Mouse (Mus musculus) MEL (cell line): ENCODE results near the gene Klhl21.

ENCODE experiments used
- CTCF ChIP-seq, 3 experiments: IDR thresholded peaks in 2 of 3; conservative IDR thresholded peaks in 1 of 3; 2 replicates each; pipeline ENCODE4 v1.5.1; 2011 to 2012; ENCODE audit warnings: low read length in 3 of 3, low read depth in 2 of 3, mild to moderate bottlenecking in 2 of 3, improper control_type of control experiment in 1 of 3, inconsistent platforms in 1 of 3, mixed read lengths in 1 of 3, moderate library complexity in 1 of 3; ENCODE audit not compliant: control insufficient read depth in 1 of 3, insufficient read depth in 1 of 3, poor library complexity in 1 of 3, severe bottlenecking in 1 of 3
- EP300 ChIP-seq, 2 experiments: IDR thresholded peaks; 2 replicates each; pipeline ENCODE4 v1.6.1; 2011; ENCODE audit warnings: improper control_type of control experiment in 2 of 2, low read length in 2 of 2, low read depth in 1 of 2, mild to moderate bottlenecking in 1 of 2
- ETS1 ChIP-seq: IDR thresholded peaks from 2 replicates; pipeline ENCODE4 v1.6.1; 2012; ENCODE audit warnings: low read depth, mild to moderate bottlenecking, inconsistent platforms, low read length, improper control_type of control experiment, moderate library complexity
- HCFC1 ChIP-seq: IDR thresholded peaks from 2 replicates; pipeline ENCODE4 v1.6.1; 2012; ENCODE audit warnings: low read depth, mild to moderate bottlenecking, inconsistent platforms, low read length, improper control_type of control experiment, moderate library complexity
- MAX ChIP-seq: IDR thresholded peaks from 2 replicates; pipeline ENCODE4 v1.6.1; 2011; ENCODE audit warnings: low read length, improper control_type of control experiment
- MXI1 ChIP-seq: IDR thresholded peaks from 2 replicates; pipeline ENCODE4 v1.6.1; 2011; ENCODE audit warnings: mild to moderate bottlenecking, low read depth, low read length, improper control_type of control experiment
- NRF1 ChIP-seq: IDR thresholded peaks from 2 replicates; pipeline ENCODE4 v1.6.1; 2014; ENCODE audit warnings: low read depth, mild to moderate bottlenecking, inconsistent platforms, low read length, improper control_type of control experiment, moderate library complexity; ENCODE audit not compliant: poor library complexity, insufficient read depth, severe bottlenecking
- POLR2A ChIP-seq, 2 experiments: IDR thresholded peaks; 2 replicates each; pipeline ENCODE4 v1.6.1; 2011 to 2012; ENCODE audit warnings: low read length in 2 of 2, mild to moderate bottlenecking in 2 of 2, control low read depth in 1 of 2, improper control_type of control experiment in 1 of 2, low read depth in 1 of 2, moderate library complexity in 1 of 2; ENCODE audit not compliant: control insufficient read depth in 1 of 2, insufficient read depth in 1 of 2, poor library complexity in 1 of 2
- POLR2AphosphoS2 ChIP-seq: IDR thresholded peaks from 2 replicates; pipeline ENCODE4 v1.6.1; 2011; ENCODE audit warnings: low read length, improper control_type of control experiment
- SIN3A ChIP-seq: IDR thresholded peaks from 2 replicates; pipeline ENCODE4 v1.6.1; 2012; ENCODE audit warnings: low read length, improper control_type of control experiment, inconsistent platforms
- ZC3H11A ChIP-seq: IDR thresholded peaks from 2 replicates; pipeline ENCODE4 v1.6.1; 2012; ENCODE audit warnings: low read depth, mild to moderate bottlenecking, inconsistent platforms, low read length, improper control_type of control experiment

GRCm38 (mm10) chr4:152009076-152010051 is 761 bp downstream of the Klhl21 start:
- TF ChIP-seq CTCF (IDR thresholded peaks at IDR 0.05 in 2 of 3, conservative IDR thresholded peaks at IDR 0.05 in 1 of 3; ENCODE audit: control insufficient read depth in 1 of 3, insufficient read depth in 1 of 3, low read depth in 2 of 3, low read length in 3 of 3, poor library complexity in 1 of 3, severe bottlenecking in 1 of 3) (no peak), SIN3A (no peak; the same call in none of the 2 replicates), HCFC1 (no peak), POLR2A (IDR thresholded peaks at IDR 0.05; ENCODE audit: control insufficient read depth in 1 of 2, insufficient read depth in 1 of 2, low read depth in 1 of 2, low read length in 2 of 2, poor library complexity in 1 of 2) (no peak; a peak in 3 of 4 replicates), NRF1 (peak; percentile 65), EP300 (IDR thresholded peaks at IDR 0.05; ENCODE audit: low read depth in 1 of 2, low read length in 2 of 2) (no peak), ZC3H11A (no peak), MXI1 (peak; percentile 75), POLR2AphosphoS2 (no peak), ETS1 (no peak), MAX (peak; percentile 71)
